Mouse (Mus musculus): ENCODE results near the gene Hoxb5. TPM values are rescaled to one million over a fixed set of nuclear protein-coding genes. Genes with fewer than 3 reads are reported as not detected.

Hoxb5 gene
- total RNA-seq, 2 experiments from 2014 or later: not detected

GRCm38 (mm10) chr11:96318368-96319070 lies 15.4 kb downstream of the Hoxb5 start:
- Histone ChIP-seq H3K4me3 (no peak overlapping the region), H3K27ac (no peak overlapping the region)
- no peak for TF ChIP-seq CTCF (IDR thresholded peaks at IDR 0.05)
- no peak for DNase-seq (ENCODE audit: extremely low spot score in 1 of 2, low spot score in 2 of 2)
- intact Hi-C loops (cut with DNase I): loop anchor here (5.0 to 10.0 kb wide), 2 partner anchors 34 to 314 kb away; partner anchors contain the start of genes Hoxb2 and Igf2bp1

GRCm38 (mm10) chr11:96319071-96319902 lies 16.2 kb downstream of the Hoxb5 start:
- intact Hi-C loops (cut with DNase I): loop anchor here (5.0 to 10.0 kb wide), 2 partner anchors 33 to 314 kb away; partner anchors contain the start of genes Hoxb2 and Igf2bp1
- Histone ChIP-seq H3K27ac (no peak overlapping the region), H3K4me3 (no peak overlapping the region)
- TF ChIP-seq CTCF (IDR thresholded peaks at IDR 0.05): no peak
- no peak for DNase-seq (ENCODE audit: extremely low spot score in 1 of 2, low spot score in 2 of 2)

GRCm38 (mm10) chr11:96319910-96320309 lies 16.8 kb downstream of the Hoxb5 start:
- Histone ChIP-seq H3K27ac (no peak overlapping the region), H3K4me3 (no peak overlapping the region)
- TF ChIP-seq CTCF (IDR thresholded peaks at IDR 0.05): no peak
- intact Hi-C loops (cut with DNase I): loop anchor here (5.0 to 10.0 kb wide), 3 partner anchors 32 to 315 kb away; partner anchors contain the start of genes Hoxb2 and Igf2bp1
- DNase-seq (ENCODE audit: extremely low spot score in 1 of 2, low spot score in 2 of 2): no peak

GRCm38 (mm10) chr11:96320688-96321087 lies 17.6 kb downstream of the Hoxb5 start:
- TF ChIP-seq CTCF (IDR thresholded peaks at IDR 0.05): no peak
- Histone ChIP-seq H3K27ac (no peak overlapping the region), H3K4me3 (no peak overlapping the region)
- intact Hi-C loops (cut with DNase I): loop anchor here (5.0 kb wide), 1 partner anchor 118 kb away; no protein-coding TSS in a partner anchor
- DNase-seq (ENCODE audit: extremely low spot score in 1 of 2, low spot score in 2 of 2): no peak

- intact Hi-C loops (cut with DNase I): loop anchor here (5.0 kb wide), 1 partner anchor 120 kb away; no protein-coding TSS in a partner anchor
- no peak for DNase-seq (ENCODE audit: extremely low spot score in 1 of 2, low spot score in 2 of 2)
- Histone ChIP-seq H3K27ac (no peak overlapping the region), H3K4me3 (no peak overlapping the region)
- no peak for TF ChIP-seq CTCF (IDR thresholded peaks at IDR 0.05)
Observed at GRCm38 (mm10) chr11:96321846-96322245, 18.7 kb downstream of the Hoxb5 start.

- no peak for DNase-seq (ENCODE audit: extremely low spot score in 1 of 2, low spot score in 2 of 2)
- intact Hi-C loops (cut with DNase I): loop anchor here (5.0 kb wide), 1 partner anchor 120 kb away; no protein-coding TSS in a partner anchor
- H3K4me3 ChIP-seq: no peak overlapping the region
- no peak overlapping the region for H3K27ac ChIP-seq
- TF ChIP-seq CTCF (IDR thresholded peaks at IDR 0.05): no peak
Observed at GRCm38 (mm10) chr11:96322738-96323137, 19.6 kb downstream of the Hoxb5 start.

GRCm38 (mm10) chr11:96323154-96323553 lies 20.0 kb downstream of the Hoxb5 start, which contains the start of gene Hoxb3:
Hoxb3 (plus strand) TSS chr11:96323326.
- Histone ChIP-seq H3K4me3 (no peak within 1 kb of the TSS), H3K27ac (no peak within 1 kb of the TSS)
- DNase-seq (ENCODE audit: extremely low spot score in 1 of 2, low spot score in 2 of 2): no peak
- intact Hi-C loops (cut with DNase I): loop anchor here (5.0 kb wide), 1 partner anchor 121 kb away; no protein-coding TSS in a partner anchor
- TF ChIP-seq CTCF (IDR thresholded peaks at IDR 0.05): no peak

- intact Hi-C loops (cut with DNase I): loop anchor here (5.0 kb wide), 1 partner anchor 122 kb away; no protein-coding TSS in a partner anchor
- no peak for DNase-seq (ENCODE audit: extremely low spot score in 1 of 2, low spot score in 2 of 2)
- no peak for TF ChIP-seq CTCF (IDR thresholded peaks at IDR 0.05)
- Histone ChIP-seq H3K27ac (no peak overlapping the region), H3K4me3 (no peak overlapping the region)
Observed at GRCm38 (mm10) chr11:96324125-96324524, 21.0 kb downstream of the Hoxb5 start.

- H3K27ac ChIP-seq: no peak overlapping the region
- no peak for DNase-seq (ENCODE audit: extremely low spot score in 1 of 2, low spot score in 2 of 2)
- no peak for TF ChIP-seq CTCF (IDR thresholded peaks at IDR 0.05)
- H3K4me3 ChIP-seq: no peak overlapping the region
- intact Hi-C loops (cut with DNase I): loop anchor here (5.0 kb wide), 2 partner anchors 63 to 123 kb away; no protein-coding TSS in a partner anchor
Observed at GRCm38 (mm10) chr11:96324965-96325364, 21.8 kb downstream of the Hoxb5 start.

GRCm38 (mm10) chr11:96325747-96326212 lies 22.6 kb downstream of the Hoxb5 start:
- Histone ChIP-seq H3K4me3 (no peak overlapping the region), H3K27ac (no peak overlapping the region)
- intact Hi-C loops (cut with DNase I): loop anchor here (5.0 kb wide), 1 partner anchor 63 kb away; no protein-coding TSS in a partner anchor
- no peak for DNase-seq (ENCODE audit: extremely low spot score in 1 of 2, low spot score in 2 of 2)
- no peak for TF ChIP-seq CTCF (IDR thresholded peaks at IDR 0.05)

- no peak overlapping the region for H3K27ac ChIP-seq
- no peak for DNase-seq (ENCODE audit: extremely low spot score in 1 of 2, low spot score in 2 of 2)
- no peak overlapping the region for H3K4me3 ChIP-seq
- TF ChIP-seq CTCF (IDR thresholded peaks at IDR 0.05): no peak
- intact Hi-C loops (cut with DNase I): loop anchor here (5.0 kb wide), 1 partner anchor 64 kb away; no protein-coding TSS in a partner anchor
Observed at GRCm38 (mm10) chr11:96326705-96327104, 23.6 kb downstream of the Hoxb5 start.

All from left cerebral cortex, adult 2 months (tissue).